Mouse (Mus musculus) MEL (cell line): ENCODE measurements around the gene Slc2a4. TPM values are rescaled to one million over a fixed set of nuclear protein-coding genes. Genes with fewer than 3 reads are reported as not detected.
"Not testable (repeated sequence)": the region's sequence is repeated elsewhere in the genome, so short reads cannot be mapped to it uniquely, and the experiment has no call there.

Source experiments
- DNase-seq: peaks from one replicate; pipeline ENCODE4 v3.0.0; 2011; ENCODE audit warnings: low read depth, low spot score
- H3K27ac ChIP-seq: 2 replicates; pipeline ENCODE4 v1.5.1; 2012; ENCODE audit warnings: low read depth, mild to moderate bottlenecking, control low read depth, low read length, moderate library complexity; ENCODE audit not compliant: control insufficient read depth
- H3K27me3 ChIP-seq, 2 experiments: fragments of 150-350 bp in 1 of 2; sonication (generic) in 1 of 2; 2 replicates each; pipeline ENCODE4 v1.6.1; 2012; ENCODE audit warnings: low read length in 2 of 2, mild to moderate bottlenecking in 2 of 2, improper control_type of control experiment in 1 of 2, moderate library complexity in 1 of 2; ENCODE audit not compliant: insufficient read depth in 2 of 2, control insufficient read depth in 1 of 2
- H3K36me3 ChIP-seq, 2 experiments: 2 replicates each; pipeline ENCODE4 v1.6.1; 2012 to 2014; ENCODE audit warnings: low read length in 2 of 2, improper control_type of control experiment in 1 of 2, inconsistent platforms in 1 of 2, mild to moderate bottlenecking in 1 of 2; ENCODE audit not compliant: insufficient read depth in 2 of 2, control insufficient read depth in 1 of 2
- H3K4me1 ChIP-seq, 2 experiments: fragments of 150-350 bp in 1 of 2; sonication (generic) in 1 of 2; 2 replicates each; pipeline ENCODE4 v1.6.1; 2012; ENCODE audit warnings: low read length in 2 of 2, improper control_type of control experiment in 1 of 2, mild to moderate bottlenecking in 1 of 2; ENCODE audit not compliant: insufficient read depth in 2 of 2, control insufficient read depth in 1 of 2
- H3K4me3 ChIP-seq, 2 experiments: fragments of 150-350 bp in 1 of 2; sonication (generic) in 1 of 2; 2 replicates each; pipeline ENCODE4 v1.5.1; 2012; ENCODE audit warnings: low read depth in 2 of 2, low read length in 2 of 2, mild to moderate bottlenecking in 2 of 2, moderate library complexity in 2 of 2, control low read depth in 1 of 2, improper control_type of control experiment in 1 of 2; ENCODE audit not compliant: control insufficient read depth in 1 of 2, insufficient read depth in 1 of 2
- H3K79me2 ChIP-seq: 2 replicates; pipeline ENCODE4 v1.6.1; 2012; ENCODE audit warnings: mild to moderate bottlenecking, low read length, moderate library complexity; ENCODE audit not compliant: control insufficient read depth, poor library complexity, insufficient read depth
- H3K9ac ChIP-seq: 2 replicates; pipeline ENCODE4 v1.6.1; 2012; ENCODE audit warnings: low read depth, mild to moderate bottlenecking, control low read depth, low read length, moderate library complexity; ENCODE audit not compliant: control insufficient read depth, poor library complexity, severe bottlenecking
- H3K9me3 ChIP-seq: fragments of 150-350 bp; sonication (generic); replicated peaks from 2 replicates; pipeline ENCODE4 v1.6.1; 2012; ENCODE audit warnings: mild to moderate bottlenecking, low read length, improper control_type of control experiment, moderate library complexity; ENCODE audit not compliant: insufficient read depth
- BHLHE40 ChIP-seq: IDR thresholded peaks from 2 replicates; pipeline ENCODE4 v1.6.1; 2012; ENCODE audit warnings: low read depth, mild to moderate bottlenecking, inconsistent platforms, low read length, improper control_type of control experiment, borderline replicate concordance
- CHD2 ChIP-seq: IDR thresholded peaks from 2 replicates; pipeline ENCODE4 v1.6.1; 2011; ENCODE audit warnings: low read length, improper control_type of control experiment
- CTCF ChIP-seq, 3 experiments: IDR thresholded peaks in 2 of 3; conservative IDR thresholded peaks in 1 of 3; 2 replicates each; pipeline ENCODE4 v1.5.1; 2011 to 2012; ENCODE audit warnings: low read length in 3 of 3, low read depth in 2 of 3, mild to moderate bottlenecking in 2 of 3, improper control_type of control experiment in 1 of 3, inconsistent platforms in 1 of 3, mixed read lengths in 1 of 3, moderate library complexity in 1 of 3; ENCODE audit not compliant: control insufficient read depth in 1 of 3, insufficient read depth in 1 of 3, poor library complexity in 1 of 3, severe bottlenecking in 1 of 3
- E2F4 ChIP-seq: IDR thresholded peaks from 2 replicates; pipeline ENCODE4 v1.6.1; 2011; ENCODE audit warnings: low read depth, low read length, improper control_type of control experiment, borderline replicate concordance
- ELF1 ChIP-seq: IDR thresholded peaks from 2 replicates; pipeline ENCODE4 v1.6.1; 2014; ENCODE audit warnings: low read depth, mild to moderate bottlenecking, inconsistent platforms, low read length, improper control_type of control experiment, moderate library complexity
- ETS1 ChIP-seq: IDR thresholded peaks from 2 replicates; pipeline ENCODE4 v1.6.1; 2012; ENCODE audit warnings: low read depth, mild to moderate bottlenecking, inconsistent platforms, low read length, improper control_type of control experiment, moderate library complexity
- HCFC1 ChIP-seq: IDR thresholded peaks from 2 replicates; pipeline ENCODE4 v1.6.1; 2012; ENCODE audit warnings: low read depth, mild to moderate bottlenecking, inconsistent platforms, low read length, improper control_type of control experiment, moderate library complexity
- JUND ChIP-seq: IDR thresholded peaks from 2 replicates; pipeline ENCODE4 v1.6.1; 2011; ENCODE audit warnings: low read depth, mild to moderate bottlenecking, improper control_type of control experiment, low read length
- MAFK ChIP-seq: IDR thresholded peaks from 2 replicates; pipeline ENCODE4 v1.6.1; 2011; ENCODE audit warnings: low read depth, mild to moderate bottlenecking, low read length, improper control_type of control experiment, borderline replicate concordance
- MAX ChIP-seq: IDR thresholded peaks from 2 replicates; pipeline ENCODE4 v1.6.1; 2011; ENCODE audit warnings: low read length, improper control_type of control experiment
- MAZ ChIP-seq: IDR thresholded peaks from 2 replicates; pipeline ENCODE4 v1.6.1; 2012; ENCODE audit warnings: low read depth, mild to moderate bottlenecking, inconsistent platforms, low read length, improper control_type of control experiment
- MXI1 ChIP-seq: IDR thresholded peaks from 2 replicates; pipeline ENCODE4 v1.6.1; 2011; ENCODE audit warnings: mild to moderate bottlenecking, low read depth, low read length, improper control_type of control experiment
- MYB ChIP-seq: IDR thresholded peaks from 2 replicates; pipeline ENCODE4 v1.6.1; 2011; ENCODE audit warnings: mild to moderate bottlenecking, low read depth, low read length, improper control_type of control experiment
- MYC ChIP-seq: IDR thresholded peaks from 2 replicates; pipeline ENCODE4 v1.6.1; 2011; ENCODE audit warnings: low read depth, mild to moderate bottlenecking, low read length, improper control_type of control experiment, moderate library complexity
- NELFE ChIP-seq: IDR thresholded peaks from 2 replicates; pipeline ENCODE4 v1.6.1; 2011; ENCODE audit warnings: low read depth, low read length, improper control_type of control experiment
- NRF1 ChIP-seq: IDR thresholded peaks from 2 replicates; pipeline ENCODE4 v1.6.1; 2014; ENCODE audit warnings: low read depth, mild to moderate bottlenecking, inconsistent platforms, low read length, improper control_type of control experiment, moderate library complexity; ENCODE audit not compliant: poor library complexity, insufficient read depth, severe bottlenecking
- POLR2AphosphoS2 ChIP-seq: IDR thresholded peaks from 2 replicates; pipeline ENCODE4 v1.6.1; 2011; ENCODE audit warnings: low read length, improper control_type of control experiment
- POLR2AphosphoS5 ChIP-seq: IDR thresholded peaks from 2 replicates; pipeline ENCODE4 v1.6.1; 2012; ENCODE audit warnings: low read depth, borderline replicate concordance, mild to moderate bottlenecking, inconsistent platforms, low read length, moderate library complexity, mixed read lengths
- RAD21 ChIP-seq: IDR thresholded peaks from 2 replicates; pipeline ENCODE4 v1.6.1; 2011; ENCODE audit warnings: mild to moderate bottlenecking, low read depth, low read length, improper control_type of control experiment
- RCOR1 ChIP-seq: IDR thresholded peaks from 2 replicates; pipeline ENCODE4 v1.6.1; 2012; ENCODE audit warnings: low read depth, mild to moderate bottlenecking, inconsistent platforms, low read length, improper control_type of control experiment
- SMC3 ChIP-seq: IDR thresholded peaks from 2 replicates; pipeline ENCODE4 v1.6.1; 2011; ENCODE audit warnings: low read depth, low read length, improper control_type of control experiment
- TAL1 ChIP-seq: IDR thresholded peaks from 2 replicates; pipeline ENCODE4 v1.6.1; 2012; ENCODE audit warnings: mild to moderate bottlenecking, inconsistent platforms, low read length, moderate library complexity, mixed read lengths
- UBTF ChIP-seq: IDR thresholded peaks from 2 replicates; pipeline ENCODE4 v1.6.1; 2012; ENCODE audit warnings: low read depth, mild to moderate bottlenecking, inconsistent platforms, low read length, improper control_type of control experiment, moderate library complexity, borderline replicate concordance; ENCODE audit not compliant: insufficient read depth
- USF2 ChIP-seq, 2 experiments: IDR thresholded peaks; 2 replicates each; pipeline ENCODE4 v1.6.1; 2011 to 2012; ENCODE audit warnings: improper control_type of control experiment in 2 of 2, low read length in 2 of 2, borderline replicate concordance in 1 of 2, inconsistent platforms in 1 of 2, low read depth in 1 of 2, mild to moderate bottlenecking in 1 of 2; ENCODE audit not compliant: insufficient read depth in 1 of 2
- ZC3H11A ChIP-seq: IDR thresholded peaks from 2 replicates; pipeline ENCODE4 v1.6.1; 2012; ENCODE audit warnings: low read depth, mild to moderate bottlenecking, inconsistent platforms, low read length, improper control_type of control experiment
- ZKSCAN1 ChIP-seq: IDR thresholded peaks from 2 replicates; pipeline ENCODE4 v1.6.1; 2012; ENCODE audit warnings: low read depth, mild to moderate bottlenecking, inconsistent platforms, low read length, improper control_type of control experiment, moderate library complexity
- ZMIZ1 ChIP-seq: IDR thresholded peaks from 2 replicates; pipeline ENCODE4 v1.6.1; 2012; ENCODE audit warnings: low read depth, mild to moderate bottlenecking, inconsistent platforms, low read length, improper control_type of control experiment, moderate library complexity
- ZNF384 ChIP-seq: IDR thresholded peaks from 2 replicates; pipeline ENCODE4 v1.6.1; 2012; ENCODE audit warnings: low read depth, mild to moderate bottlenecking, inconsistent platforms, low read length, improper control_type of control experiment
- polyA plus RNA-seq, 2 experiments: library from polyadenylated mRNA; stranded (reverse) in 1 of 2; unstranded in 1 of 2; fragments of >175 nt in 1 of 2; fragments of >200 nt in 1 of 2; gene quantifications; 2 replicates each; pipeline versions ENCODE4 v1.2.1 to v1.2.4; 2012; ENCODE audit warnings: low replicate concordance in 2 of 2, low read depth in 1 of 2; ENCODE audit not compliant: insufficient read length in 2 of 2, insufficient read depth in 1 of 2, missing spikeins in 1 of 2
- total RNA-seq: library from RNA; depleted of rRNA; stranded (reverse); fragments of 300-350 nt; gene quantifications from 2 replicates; pipeline ENCODE4 v1.2.3, GENCODE M21; 2012

Gene Slc2a4
- total and polyA plus RNA-seq, 3 experiments = 0.12 to 0.19 TPM; not detected in 1

- TF ChIP-seq MYB = no peak
- TF ChIP-seq HCFC1 = 0 out of 2 replicates have a peak, but pooled peaks have one; percentile 25
- TF ChIP-seq POLR2AphosphoS2 = no peak
- TF ChIP-seq POLR2AphosphoS5 = no peak
- TF ChIP-seq CTCF (IDR thresholded peaks at IDR 0.05 in 2 of 3, conservative IDR thresholded peaks at IDR 0.05 in 1 of 3; ENCODE audit: control insufficient read depth in 1 of 3, insufficient read depth in 1 of 3, low read depth in 2 of 3, low read length in 3 of 3, poor library complexity in 1 of 3, severe bottlenecking in 1 of 3) = no peak
- no peak for TF ChIP-seq UBTF
- TF ChIP-seq BHLHE40 = no peak
- no peak for TF ChIP-seq ZKSCAN1
- TF ChIP-seq ETS1 = peak; percentile 92
- TF ChIP-seq CHD2 = no peak
- no peak for TF ChIP-seq ZMIZ1
These were observed 16.9 kb downstream of the Slc2a4 start (continued) for GRCm38 (mm10) chr11:69930967-69931537.

GRCm38 (mm10) chr11:69930176-69930575, 17.8 kb downstream of the Slc2a4 start:
- H3K79me2 ChIP-seq, H3K4me3 ChIP-seq, H3K9me3 ChIP-seq, H3K27me3 ChIP-seq: not testable (repeated sequence)
- Histone ChIP-seq H3K9ac (0 out of 2 replicates have a peak overlapping the region, but pooled peaks have one; percentile 8), H3K36me3 (peaks cover 0 to 34% of the 10 kb centered on the region in 2 experiments; a peak in 2 of 4 replicates), H3K27ac (peak overlapping the region; percentile 74), H3K4me1 (peaks cover 9 to 35% of the 10 kb centered on the region in 2 experiments; a peak in 3 of 4 replicates)
- TF ChIP-seq MXI1 = 0 out of 2 replicates have a peak, but pooled peaks have one; percentile 3
- DNase-seq = peak; percentile 68

GRCm38 (mm10) chr11:69929712-69930111, 18.3 kb downstream of the Slc2a4 start:
- peak; percentile 87 for DNase-seq
- TF ChIP-seq MYB (no peak), MAZ (peak; percentile 72; the same call in 1 of the 2 replicates), MYC (peak; percentile 84; the same call in 1 of the 2 replicates), E2F4 (no peak), JUND (no peak), ZKSCAN1 (peak; percentile 87; the same call in 1 of the 2 replicates), ZNF384 (peak; percentile 99), ZC3H11A (0 out of 2 replicates have a peak, but pooled peaks have one; percentile 12), USF2 (IDR thresholded peaks at IDR 0.05; ENCODE audit: borderline replicate concordance in 1 of 2, insufficient read depth in 1 of 2, low read depth in 1 of 2, low read length in 2 of 2) (no peak), SMC3 (no peak), ELF1 (0 out of 2 replicates have a peak, but pooled peaks have one; percentile 35), RCOR1 (peak; percentile 91), NRF1 (0 out of 2 replicates have a peak, but pooled peaks have one; percentile 5), RAD21 (no peak), MAX (peak; percentile 60; the same call in 1 of the 2 replicates), NELFE (peak; percentile 33; the same call in 1 of the 2 replicates), ZMIZ1 (no peak), MAFK (no peak), TAL1 (no peak)

More at GRCm38 (mm10) chr11:69929712-69930111, 18.3 kb downstream of the Slc2a4 start:
- Histone ChIP-seq H3K9ac (no peak overlapping the region), H3K4me3 (no peak overlapping the region), H3K27ac (peak overlapping the region; percentile 74), H3K79me2 (no peaks in the 10 kb centered on the region), H3K9me3 (no peaks in the 10 kb centered on the region), H3K4me1 (peaks cover 6 to 33% of the 10 kb centered on the region in 2 experiments; a peak in 3 of 4 replicates), H3K36me3 (peaks cover 0 to 33% of the 10 kb centered on the region in 2 experiments; a peak in 2 of 4 replicates), H3K27me3 (no peaks in the 10 kb centered on the region)
